Mouse (Mus musculus): ENCODE measurements around the gene Lhb.

GRCm38 (mm10) chr7:45403532-45404261, 16.9 kb upstream of the Lhb start:
- TF ChIP-seq EP300 (optimal IDR thresholded peaks at IDR 0.05) (no peak), CTCF (IDR thresholded peaks at IDR 0.05; ENCODE audit: low read depth) (peak; percentile 77)
